Mouse (Mus musculus) spleen, postnatal 36 days (tissue): ENCODE results near the gene Igsf9b.

ENCODE experiments used
- DNase-seq, 2 experiments: peaks; one replicate each; pipeline ENCODE4 v3.0.0; 2022; ENCODE audit warnings: low spot score in 2 of 2, mixed read lengths in 1 of 2

Gene Igsf9b

DNA sequence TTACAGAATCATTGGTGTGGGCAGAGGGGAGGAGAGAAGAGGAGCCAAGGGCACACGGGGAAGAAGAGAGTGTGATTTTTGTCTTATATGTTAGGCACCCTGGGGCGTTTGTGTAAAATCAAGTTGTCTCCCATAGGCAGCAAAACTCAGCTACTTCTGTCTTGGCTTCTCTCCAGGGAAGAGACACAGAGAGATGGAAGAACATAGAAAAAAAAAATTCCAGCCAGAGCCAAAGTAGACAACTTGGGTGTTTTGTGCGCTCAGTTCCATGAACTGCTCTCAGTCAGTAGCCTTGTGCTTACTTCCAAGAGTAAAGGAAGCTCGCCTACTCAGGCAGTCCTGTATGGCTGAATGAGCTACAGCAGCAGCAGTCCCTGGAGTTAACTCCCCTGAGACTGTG lies 31.4 kb downstream of the Igsf9b start:
- no peak for DNase-seq

DNA sequence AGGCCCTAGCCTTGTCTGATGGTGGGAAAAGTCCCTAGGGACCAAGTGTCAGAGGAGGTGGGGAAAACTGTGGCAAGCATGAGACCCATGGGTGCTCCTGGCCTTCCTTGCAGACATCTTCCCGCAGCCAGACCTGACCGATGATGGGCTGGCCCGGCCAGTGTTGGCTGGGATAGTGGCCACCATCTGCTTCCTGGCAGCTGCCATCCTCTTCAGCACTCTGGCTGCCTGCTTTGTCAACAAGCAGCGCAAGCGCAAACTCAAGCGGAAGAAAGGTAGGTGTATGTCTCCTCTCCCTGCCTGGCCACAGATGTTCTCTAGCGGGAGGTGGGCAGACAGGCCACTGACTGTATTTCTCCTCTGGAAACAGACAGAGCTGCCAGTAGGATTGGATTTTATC lies 32.5 kb downstream of the Igsf9b start:
- no peak for DNase-seq

DNA sequence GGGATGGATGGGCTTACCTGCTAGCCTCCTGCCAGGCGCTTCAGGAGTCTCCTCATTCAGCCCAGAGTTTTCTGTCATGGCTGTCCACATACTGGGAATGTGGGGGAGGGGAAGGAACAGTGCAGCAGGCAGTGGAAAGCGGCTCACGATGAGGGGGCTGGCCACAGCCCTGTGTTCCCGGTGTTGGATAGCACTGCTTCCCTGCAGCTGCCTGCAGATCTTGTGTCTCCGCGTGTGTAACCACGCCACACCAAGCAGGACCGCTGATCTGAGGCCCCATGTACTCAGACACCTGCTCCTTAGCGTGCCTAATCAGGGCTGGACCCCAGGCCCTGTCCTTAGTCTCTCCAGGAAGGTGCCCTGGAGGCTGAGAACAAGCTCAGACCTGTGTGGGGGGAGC lies 35.9 kb downstream of the Igsf9b start:
- no peak for DNase-seq

DNA sequence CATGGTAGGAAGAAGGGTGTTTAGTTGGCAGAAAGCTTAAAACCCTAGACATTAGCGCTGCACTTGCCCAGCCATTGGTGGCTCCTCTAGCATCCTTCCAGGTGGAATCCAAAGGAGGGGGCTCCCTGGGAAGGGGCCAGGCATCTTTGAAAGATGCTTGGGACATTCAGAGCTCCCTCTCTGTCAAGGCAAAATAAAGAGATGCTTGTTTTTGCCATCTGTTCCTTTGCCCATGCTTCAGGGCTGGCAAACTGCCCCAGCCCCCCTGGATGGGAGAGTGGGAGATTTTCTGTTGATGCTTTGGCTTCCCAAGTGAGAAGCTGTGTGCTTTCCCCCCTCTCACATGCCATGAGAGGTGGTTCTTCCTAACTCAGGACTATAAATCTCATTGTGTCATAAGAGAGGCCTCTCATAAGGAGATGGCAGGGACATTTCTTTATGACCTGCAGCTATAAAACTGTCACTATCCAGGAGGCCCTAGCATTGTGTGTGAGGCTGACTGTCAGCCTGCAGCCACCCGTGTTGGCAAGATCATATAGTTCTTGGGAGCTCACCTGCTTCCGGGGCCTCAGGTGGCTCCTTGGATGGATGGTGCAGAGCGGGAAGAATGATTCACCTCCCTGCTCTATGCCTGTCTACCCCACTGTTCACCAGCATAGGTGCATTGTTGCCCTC lies 38.1 kb downstream of the Igsf9b start:
- no peak for DNase-seq

DNA sequence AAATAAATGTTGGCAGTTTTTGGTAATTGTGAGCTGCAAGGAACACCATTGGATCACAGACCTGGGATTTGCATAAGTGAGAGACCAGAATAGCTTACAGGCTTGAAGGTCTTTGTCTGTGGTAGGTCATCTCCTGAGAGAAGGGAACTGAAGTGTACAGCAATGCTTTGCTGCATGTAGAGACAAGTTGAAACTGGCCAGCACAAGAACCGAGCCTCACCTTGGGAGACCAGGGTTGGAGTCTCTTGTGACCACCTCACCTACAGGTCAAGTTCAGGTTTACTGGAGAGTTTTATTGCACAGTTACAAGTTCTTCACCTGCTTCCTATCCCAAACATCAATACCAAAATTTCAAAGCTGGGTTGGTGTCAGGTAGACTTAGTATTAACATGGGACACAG lies 40.2 kb downstream of the Igsf9b start:
- no peak for DNase-seq

DNA sequence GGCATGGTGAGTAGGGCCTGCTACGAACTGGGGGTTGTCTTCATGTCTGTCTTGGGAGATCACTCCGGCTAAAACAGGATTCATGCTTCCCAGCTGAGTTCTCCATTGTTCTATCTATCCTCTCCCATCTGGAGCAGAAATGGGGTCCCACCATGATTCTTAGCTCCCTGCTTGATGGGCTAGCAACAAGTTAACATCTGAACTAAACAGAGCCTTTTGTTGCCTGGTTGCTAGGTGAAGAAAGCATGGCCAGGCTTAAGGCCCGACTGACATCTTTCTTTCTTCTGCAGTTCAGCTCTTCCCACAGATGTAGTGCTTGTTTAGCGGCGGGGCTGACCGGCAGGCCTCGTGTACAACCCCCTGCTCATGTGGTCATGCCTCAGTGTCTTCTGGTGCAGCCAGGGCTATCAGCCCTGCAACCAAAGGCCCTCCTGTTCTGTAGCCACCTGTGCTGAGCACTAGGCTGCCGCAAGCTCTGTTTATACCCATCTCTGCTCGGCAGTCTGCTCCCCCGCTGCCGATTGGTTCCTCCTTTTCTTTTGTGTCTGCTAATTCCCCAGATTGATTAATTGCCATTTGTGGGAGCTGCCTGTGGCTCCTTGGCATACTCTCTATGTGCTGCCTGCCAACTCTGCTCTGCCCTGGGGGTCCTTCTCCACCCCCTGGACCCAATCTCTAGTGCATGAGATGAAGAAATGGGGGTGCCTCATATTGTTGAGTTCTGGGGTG lies 47.7 kb downstream of the Igsf9b start:
- no peak for DNase-seq

DNA sequence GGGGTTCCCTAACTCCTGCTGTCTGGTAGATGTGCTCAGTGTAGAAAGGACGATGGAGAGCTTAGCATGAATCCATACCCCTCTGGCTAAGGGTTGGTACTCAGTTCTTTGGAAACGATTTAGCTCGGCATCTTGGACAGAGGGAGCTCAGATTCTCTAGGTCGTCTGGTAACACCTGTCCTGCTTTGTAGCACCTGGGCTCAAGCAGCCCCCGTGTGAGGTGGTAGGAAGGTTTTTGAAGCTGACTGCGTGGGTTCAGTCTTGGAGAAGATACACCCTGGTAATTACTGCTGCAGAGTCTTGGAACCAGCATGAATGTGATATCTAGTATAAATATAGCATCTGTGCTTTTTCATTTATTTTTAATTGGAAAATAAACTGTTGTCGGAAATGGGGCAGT lies 54.1 kb downstream of the Igsf9b start:
- DNase-seq, result no peak

DNA sequence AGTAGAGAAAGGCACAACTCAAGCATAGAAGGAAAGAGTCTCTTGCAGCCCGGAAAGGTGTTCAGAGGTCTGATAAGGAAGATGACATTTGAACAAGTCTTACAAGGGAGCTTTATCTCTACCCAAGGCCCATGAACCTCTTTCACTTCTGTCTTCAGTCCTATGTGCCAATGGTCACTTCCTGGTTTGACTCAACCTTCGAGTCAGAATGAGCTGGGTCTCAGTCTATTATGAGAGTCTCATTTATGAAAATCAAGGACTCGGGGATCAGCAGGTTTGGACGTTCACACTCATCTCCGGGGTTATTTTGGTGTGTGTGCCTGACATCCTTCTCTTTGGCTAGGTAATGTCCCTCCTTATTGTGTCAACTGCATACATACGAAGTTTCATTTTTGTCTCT lies 58.9 kb downstream of the Igsf9b start:
- no peak for DNase-seq

DNA sequence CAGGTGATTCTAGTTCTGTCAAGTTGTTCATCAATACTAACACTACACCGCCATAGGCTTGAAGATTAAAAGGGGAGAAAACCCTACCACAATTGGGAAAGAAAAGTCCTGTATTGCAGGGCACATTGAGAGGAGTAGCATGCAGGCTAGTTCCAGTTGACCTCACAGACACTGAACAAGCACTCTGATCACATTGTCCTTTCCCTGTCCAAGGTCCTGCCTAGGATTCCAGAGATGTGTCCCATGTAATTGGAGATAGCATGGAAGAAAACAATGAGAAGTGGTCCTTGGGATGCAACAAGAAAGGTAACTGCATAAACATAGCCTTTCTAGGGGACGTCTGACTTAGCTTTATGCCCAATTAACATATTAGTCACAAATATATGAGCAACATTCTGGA lies 68.2 kb downstream of the Igsf9b start:
- no peak for DNase-seq

DNA sequence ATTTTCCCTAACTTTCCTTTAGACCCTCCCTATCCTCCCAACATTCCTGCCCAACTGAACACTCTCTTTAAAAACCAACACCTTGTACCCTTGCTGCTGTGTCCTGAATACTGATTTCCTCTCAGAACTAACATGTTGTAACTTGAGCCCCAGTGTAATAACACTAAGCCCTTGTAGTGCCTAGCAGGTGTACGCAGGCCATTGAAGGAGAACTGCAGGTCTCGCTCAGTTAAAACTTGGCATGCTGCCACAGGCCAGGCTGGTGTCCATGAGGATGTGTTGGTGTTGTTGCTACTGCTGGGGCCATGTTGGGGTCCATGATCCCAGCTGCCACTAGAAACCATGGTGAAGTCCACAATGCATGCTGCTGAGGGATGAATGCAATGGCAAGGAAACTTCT lies 70.1 kb downstream of the Igsf9b start:
- DNase-seq, result no peak

DNA sequence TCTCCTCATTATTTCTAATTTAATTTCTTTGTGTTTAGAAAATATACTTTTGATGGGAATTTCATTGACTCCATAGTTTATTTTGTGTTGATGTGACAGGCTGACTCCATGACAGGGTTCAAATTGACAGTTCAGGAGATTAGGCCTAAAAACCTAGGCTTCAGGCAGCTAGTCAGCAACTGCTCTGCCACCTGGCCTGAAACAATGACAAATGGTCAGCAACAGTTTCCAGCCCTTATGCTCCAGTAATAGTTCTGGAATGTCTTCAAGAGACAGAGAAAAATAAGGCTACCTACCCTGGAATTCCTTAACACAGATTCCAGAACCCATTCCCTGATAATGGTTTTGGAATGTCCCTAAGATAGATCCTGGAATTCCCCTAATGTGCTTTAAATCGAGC lies 76.7 kb downstream of the Igsf9b start:
- DNase-seq, result no peak

DNA sequence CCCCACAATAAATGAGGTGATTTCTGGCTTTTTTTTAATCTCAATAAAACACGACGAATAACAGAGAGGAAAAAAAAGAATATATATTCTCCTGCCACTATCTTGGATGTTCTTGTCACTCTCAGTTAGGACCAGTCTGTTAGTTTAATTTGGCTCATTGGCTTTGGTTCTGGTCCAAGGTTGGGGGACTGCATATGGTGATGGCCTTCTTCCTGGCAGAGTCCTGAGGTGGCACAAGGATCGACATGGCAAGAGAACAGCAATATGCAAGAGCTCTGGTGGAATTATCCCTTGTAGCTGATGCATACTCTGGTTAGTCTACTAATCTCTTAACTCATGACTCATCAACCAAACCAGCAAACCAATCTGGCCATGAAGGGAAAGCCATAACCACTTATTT lies 87.9 kb downstream of the Igsf9b start:
- DNase-seq, result no peak

DNA sequence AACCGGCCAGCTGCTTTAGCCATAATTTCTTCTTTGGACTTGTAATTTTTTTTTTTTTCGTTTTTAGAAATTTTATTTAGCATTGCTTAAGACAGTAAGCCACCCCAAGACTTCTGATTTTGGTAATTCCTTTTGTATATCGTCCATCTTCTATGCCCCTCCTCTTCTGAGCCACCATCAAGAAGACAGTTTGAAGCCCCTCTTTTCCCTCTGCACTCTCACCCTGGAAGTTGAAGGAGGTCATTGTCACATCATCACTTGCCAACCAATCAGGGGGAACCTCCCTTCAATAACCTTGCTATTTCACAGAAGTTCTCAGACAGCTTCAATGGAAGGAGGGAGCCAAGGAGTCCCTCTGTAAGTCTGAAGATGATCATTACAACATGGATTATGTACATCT lies 97.5 kb downstream of the Igsf9b start, which contains the start of gene Spata19:
Spata19 (plus strand) TSS at position 301 of the 400 bp plus-strand sequence.
- no peak for DNase-seq

DNA sequence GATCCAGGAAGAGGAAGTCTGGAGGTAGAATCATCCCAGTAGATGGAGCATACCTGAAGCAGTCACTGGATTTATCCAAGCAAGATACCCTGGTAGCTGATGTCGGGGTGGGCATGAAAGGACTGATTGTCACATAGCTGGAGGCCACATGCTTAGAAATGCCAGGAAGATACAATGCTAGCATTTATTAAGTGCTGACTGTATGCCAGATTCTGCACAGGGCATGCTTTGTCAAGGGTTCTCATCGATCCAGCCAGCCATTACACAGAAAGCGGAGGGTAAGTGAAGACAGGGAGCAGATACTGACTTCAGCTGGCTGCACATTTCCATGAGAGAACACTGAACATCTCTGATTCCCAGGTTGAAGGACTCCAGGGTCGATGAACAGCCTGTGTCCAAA lies 102.2 kb downstream of the Igsf9b start:
- no peak for DNase-seq
